Mouse (Mus musculus) adrenal gland, adult 18-20 months (tissue): ENCODE results near the gene Acoxl. TPM values are rescaled to one million over a fixed set of nuclear protein-coding genes. Genes with fewer than 3 reads are reported as not detected.

ENCODE experiments used
- DNase-seq, 2 experiments: peaks; one replicate each; pipeline ENCODE4 v3.0.0; 2021 to 2022; ENCODE audit warnings: low spot score in 2 of 2
- microRNA-seq, 2 experiments: library from miRNA; unstranded; fragments of <30 nt; microRNA quantifications; one replicate each; pipeline ENCODE4 v1.2.0; 2021; ENCODE audit warnings: borderline number of aligned reads in 2 of 2
- total RNA-seq, 2 experiments: library from RNA; stranded (reverse); gene quantifications; 1 replicate in 1 of 2; 2 replicates in 1 of 2; pipeline ENCODE4 v1.2.3; 2021

The Acoxl gene
- total RNA-seq, 2 experiments from 2014 or later: 0.38 to 1.2 TPM

DNA sequence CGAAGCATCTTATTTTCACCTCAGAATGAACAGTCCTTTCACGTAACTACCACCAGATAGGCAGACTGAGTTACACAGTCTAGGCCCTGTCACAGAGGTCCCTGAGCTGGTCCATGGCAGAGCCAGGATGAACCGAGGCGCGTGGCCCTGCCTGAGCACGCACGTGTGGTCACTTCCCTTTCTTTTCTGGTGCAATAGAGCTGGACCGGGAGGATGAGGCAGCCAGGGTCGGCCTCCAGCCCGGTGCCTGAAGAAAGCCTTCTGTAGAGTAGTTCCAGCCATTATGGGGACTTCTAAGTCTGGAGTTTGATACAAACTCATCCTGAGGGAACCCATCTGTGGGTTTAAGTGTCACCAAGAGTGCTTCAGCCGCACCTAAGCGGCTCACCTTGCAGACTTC lies 329.3 kb downstream of the Acoxl start:
- DNase-seq: no peak

DNA sequence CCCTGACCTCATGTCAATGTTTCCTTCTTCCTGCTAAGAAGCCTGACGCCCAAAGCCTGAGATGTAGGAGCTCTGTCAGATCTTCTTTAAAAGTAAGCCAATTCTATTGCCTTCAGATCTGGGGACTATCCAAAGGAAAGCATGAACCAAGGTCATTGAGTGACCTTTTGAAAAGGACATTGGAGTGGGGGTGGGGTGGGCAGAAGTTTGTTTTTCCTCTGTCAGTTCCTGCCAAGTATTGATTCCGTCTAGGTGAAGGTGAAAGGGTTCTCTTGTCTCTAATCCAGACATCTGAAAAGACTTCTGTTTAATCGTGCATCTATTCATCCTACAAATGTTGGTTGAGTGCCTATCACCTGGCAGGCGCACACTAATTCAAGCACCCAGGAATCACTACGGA lies 330.8 kb downstream of the Acoxl start:
- no peak for DNase-seq

DNA sequence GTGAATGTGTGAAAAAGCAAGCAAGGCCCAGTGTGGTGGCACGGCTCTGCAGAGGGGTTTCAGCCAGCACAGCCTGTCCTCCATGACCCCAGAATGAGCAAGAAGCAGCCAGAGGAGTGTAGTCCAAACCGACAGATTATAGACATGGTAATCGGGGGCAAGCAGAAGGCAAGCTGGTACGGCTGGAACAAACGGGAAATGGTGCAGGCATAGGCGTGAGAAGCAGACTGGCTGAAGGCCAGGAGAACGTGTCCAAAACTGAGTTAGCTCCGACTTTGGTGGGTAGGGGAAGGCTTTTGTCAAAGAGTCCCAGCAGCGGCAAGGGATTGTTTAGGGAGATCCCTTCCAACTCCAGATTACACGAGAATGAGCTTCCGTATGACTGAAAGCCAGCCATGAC lies 331.3 kb downstream of the Acoxl start:
- DNase-seq: no peak

DNA sequence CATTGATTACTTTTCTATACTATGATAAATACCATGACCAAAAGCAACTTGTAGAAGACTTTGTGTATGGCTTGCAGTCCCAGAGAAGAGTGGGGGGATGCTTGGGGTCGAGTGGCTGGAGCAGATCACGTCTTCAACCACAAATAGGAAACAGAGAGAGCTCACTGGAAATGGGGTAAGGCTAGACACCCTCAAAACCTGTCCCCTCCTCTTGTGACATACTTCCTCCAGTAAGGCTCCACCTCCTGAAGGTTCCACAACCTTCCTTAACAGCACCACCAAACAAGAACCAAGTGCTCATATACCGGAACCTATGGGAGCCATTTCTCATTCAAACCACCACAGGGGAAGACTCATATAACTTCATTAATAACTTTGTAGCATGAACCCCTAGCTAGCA lies 331.9 kb downstream of the Acoxl start:
- DNase-seq: no peak

DNA sequence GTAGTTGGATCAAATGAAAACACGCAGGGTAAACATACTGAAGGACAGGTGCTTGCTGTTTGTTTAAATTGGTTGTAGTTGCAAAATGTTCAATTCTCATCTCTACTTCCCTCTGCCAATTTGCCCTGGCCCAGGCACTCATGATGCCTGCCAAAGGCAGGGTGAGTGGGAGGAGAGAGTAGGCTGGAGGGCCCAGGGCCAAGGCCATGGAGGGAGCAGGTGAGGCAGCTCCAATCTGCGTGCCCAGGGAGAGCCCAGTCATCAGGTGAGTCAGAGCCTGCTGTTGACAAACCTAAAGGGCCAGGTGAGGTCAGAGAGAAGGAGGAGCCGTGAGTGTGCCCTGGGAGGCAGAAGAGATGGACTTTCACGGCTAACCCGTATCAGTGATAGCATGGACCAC lies 333.6 kb downstream of the Acoxl start:
- DNase-seq: no peak

Small RNA genes lying within 50 kb of the gene (microRNA-seq; reads per million reads assigned to microRNA genes)
- gene Gm22411: 0 reads per million in 2 experiments

Other genes starting within 250 kb of the Acoxl start
- 1 to 10 TPM; 7.8 to 9.4 TPM for gene Mal, start 182.2 kb upstream of the Acoxl start, total RNA-seq
- gene Mall, start 108.9 kb upstream of the Acoxl start, total RNA-seq: 1 to 10 TPM; 1.2 to 5.9 TPM
- 10 to 100 TPM; 18.3 to 19.4 TPM for gene Nphp1, start 50.0 kb upstream of the Acoxl start, total RNA-seq
- 100 to 1,000 TPM in 1 of 2 experiments, 10 to 100 TPM in 1; 75.4 to 115 TPM for gene Mtln, start 46.4 kb upstream of the Acoxl start, total RNA-seq
- under 1 TPM; 0.35 to 0.53 TPM for gene Bub1, start 7.0 kb upstream of the Acoxl start, total RNA-seq